Mouse (Mus musculus) testis, adult 2 months (tissue): ENCODE results near the gene Clca4b.

Experiments
- CTCF ChIP-seq: fragments of 200-500 bp; IDR thresholded peaks from 2 replicates; pipeline ENCODE4 v1.5.1; 2012; ENCODE audit warnings: low read depth, mild to moderate bottlenecking, inconsistent platforms, low read length, moderate library complexity; ENCODE audit not compliant: control insufficient read depth, insufficient read depth, insufficient replicate concordance
- POLR2A ChIP-seq: fragments of 200-500 bp; IDR thresholded peaks from 2 replicates; pipeline ENCODE4 v1.6.1; 2012; ENCODE audit warnings: low read depth, mild to moderate bottlenecking, inconsistent platforms, low read length, moderate library complexity; ENCODE audit not compliant: control insufficient read depth

GRCm38 (mm10) chr3:144976091-144976490 is 43.8 kb upstream of the Clca4b start:
- TF ChIP-seq CTCF (no peak), POLR2A (no peak)
